Mouse (Mus musculus): Measurements from ENCODE around the gene Platr17. TPM values are rescaled to one million over a fixed set of nuclear protein-coding genes. Genes with fewer than 3 reads are reported as not detected.
"Not testable (repeated sequence)": the region's sequence is repeated elsewhere in the genome, so short reads cannot be mapped to it uniquely, and the experiment has no call there.

Gene Platr17
- total RNA-seq, 2 experiments from 2014 or later, result not detected

- no peak for DNase-seq (ENCODE audit: extremely low spot score in 1 of 2, low spot score in 1 of 2)
These were observed 32.1 kb downstream of the Platr17 start for GRCm38 (mm10) chr17:33936993-33937392.

- DNase-seq (ENCODE audit: extremely low spot score in 1 of 2, low spot score in 1 of 2), result no peak
These were observed 33.8 kb downstream of the Platr17 start for GRCm38 (mm10) chr17:33938783-33939182.

DNA sequence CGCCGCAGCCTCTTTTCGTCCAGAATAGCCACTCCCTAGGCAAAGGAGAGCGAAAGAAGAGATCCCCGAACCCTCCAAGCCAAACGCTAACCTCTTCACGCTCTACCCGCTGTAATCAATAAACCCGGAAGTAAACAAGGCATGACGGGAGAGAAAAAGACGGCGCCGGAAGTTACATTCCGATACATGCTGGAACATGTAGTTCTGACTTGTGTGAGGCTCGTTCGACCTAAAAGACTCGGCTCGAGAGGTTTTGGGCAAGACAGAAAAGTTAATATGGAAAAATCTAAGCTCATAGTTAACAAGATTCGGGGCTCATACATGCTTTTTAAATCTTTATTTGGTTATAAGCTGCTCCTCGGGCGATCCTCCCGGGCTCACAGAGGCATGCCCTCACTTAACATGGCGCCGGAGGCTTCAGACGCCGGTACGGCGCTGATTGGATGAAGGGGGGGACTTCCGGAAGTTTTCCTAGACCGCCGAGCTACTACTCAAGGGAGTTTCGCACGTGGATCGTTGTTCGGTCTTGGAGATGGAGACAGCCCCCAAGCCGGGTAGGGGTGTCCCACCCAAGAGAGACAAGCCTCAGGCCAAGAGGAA, 35.4 kb downstream of the Platr17 start, which contains the start of the genes Pfdn6 and Wdr46:
Pfdn6 (minus strand) TSS at position 138 of the 600 bp plus-strand sequence.
Wdr46 (plus strand) TSS at position 455 of the 600 bp plus-strand sequence.
- peak; percentile 67 to 83 for DNase-seq (ENCODE audit: extremely low spot score in 1 of 2, low spot score in 1 of 2)

GRCm38 (mm10) chr17:33940981-33941380, 36.0 kb downstream of the Platr17 start:
- no peak for DNase-seq (ENCODE audit: extremely low spot score in 1 of 2, low spot score in 1 of 2)

GRCm38 (mm10) chr17:33941381-33941780, 36.4 kb downstream of the Platr17 start:
- DNase-seq (ENCODE audit: extremely low spot score in 1 of 2, low spot score in 1 of 2), result no peak

- DNase-seq (ENCODE audit: extremely low spot score in 1 of 2, low spot score in 1 of 2), result no peak
These were observed 38.5 kb downstream of the Platr17 start for GRCm38 (mm10) chr17:33943454-33943853.

- DNase-seq (ENCODE audit: extremely low spot score in 1 of 2, low spot score in 1 of 2), result no peak
These were observed 42.6 kb downstream of the Platr17 start for GRCm38 (mm10) chr17:33947430-33948089.

DNA sequence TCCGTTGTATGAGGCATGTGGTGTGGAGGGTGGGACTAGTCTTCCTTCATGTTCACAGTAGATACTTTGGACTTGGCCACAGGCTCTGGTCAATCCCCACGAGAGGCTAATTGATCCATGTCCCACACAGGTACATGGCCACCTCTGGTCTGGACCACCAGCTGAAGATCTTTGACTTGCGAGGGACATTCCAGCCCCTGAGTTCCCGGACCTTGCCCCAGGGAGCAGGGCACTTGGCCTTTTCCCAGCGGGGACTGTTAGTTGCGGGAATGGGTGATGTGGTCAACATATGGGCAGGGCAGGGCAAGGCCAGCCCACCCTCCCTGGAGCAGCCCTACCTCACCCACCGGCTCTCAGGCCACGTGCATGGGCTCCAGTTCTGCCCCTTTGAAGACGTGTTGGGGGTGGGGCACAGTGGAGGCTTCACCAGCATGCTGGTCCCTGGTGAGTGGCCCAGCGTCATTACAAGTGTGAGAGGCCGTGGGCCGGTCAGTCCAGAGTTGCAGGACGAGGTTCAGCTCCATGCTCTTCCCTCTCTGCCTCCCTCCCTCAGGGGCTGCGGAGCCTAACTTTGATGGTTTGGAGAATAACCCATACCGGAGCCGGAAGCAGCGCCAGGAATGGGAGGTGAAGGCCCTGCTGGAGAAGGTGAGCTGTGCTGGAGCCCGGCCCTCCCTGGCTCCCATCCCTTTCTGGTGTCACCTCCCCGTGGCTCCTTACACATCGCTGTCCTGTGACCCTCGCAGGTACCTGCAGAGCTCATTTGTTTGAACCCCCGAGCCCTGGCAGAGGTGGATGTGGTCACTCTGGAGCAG, 43.4 kb downstream of the Platr17 start:
- DNase-seq (ENCODE audit: extremely low spot score in 1 of 2, low spot score in 1 of 2), result no peak

DNA sequence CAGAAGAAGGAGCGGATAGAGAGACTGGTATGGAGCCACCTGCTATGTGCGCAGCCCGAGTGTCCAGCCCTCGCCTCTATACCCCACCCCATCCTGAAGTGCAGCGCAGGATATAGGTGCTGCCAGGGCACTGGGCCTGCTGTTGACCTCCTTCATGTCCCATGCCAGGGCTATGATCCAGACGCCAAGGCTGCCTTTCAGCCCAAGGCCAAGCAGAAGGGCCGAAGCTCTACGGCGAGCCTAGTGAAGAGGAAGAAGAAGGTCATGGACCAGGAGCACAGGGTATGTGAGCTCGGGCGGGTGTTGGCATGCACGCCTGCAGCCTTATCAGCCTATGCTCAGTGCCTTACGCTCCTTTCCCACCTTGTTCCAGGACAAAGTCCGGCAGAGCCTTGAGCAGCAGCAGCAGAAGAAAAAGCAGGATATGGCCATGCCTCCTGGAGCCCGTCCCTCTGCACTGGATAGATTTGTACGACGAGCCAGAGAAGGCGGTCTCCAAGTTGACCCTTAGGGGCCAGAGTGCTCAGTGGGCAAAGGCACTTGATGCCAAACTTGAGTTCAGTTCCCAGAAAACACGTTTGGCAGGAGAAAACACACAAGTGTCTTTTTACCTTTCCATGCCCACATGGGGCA, 44.1 kb downstream of the Platr17 start:
- DNase-seq (ENCODE audit: extremely low spot score in 1 of 2, low spot score in 1 of 2), result no peak

GRCm38 (mm10) chr17:33950131-33950625, 45.2 kb downstream of the Platr17 start:
- no peak for DNase-seq (ENCODE audit: extremely low spot score in 1 of 2, low spot score in 1 of 2)

GRCm38 (mm10) chr17:33951021-33951946, 46.3 kb downstream of the Platr17 start, which contains the start of gene B3galt4:
Gene B3galt4 (minus strand): TSS chr17:33951488.
- DNase-seq (ENCODE audit: extremely low spot score in 1 of 2, low spot score in 1 of 2), result peak; percentile 63 to 71

GRCm38 (mm10) chr17:33952015-33952414, 47.1 kb downstream of the Platr17 start:
- not testable (repeated sequence) for DNase-seq (ENCODE audit: extremely low spot score in 1 of 2, low spot score in 1 of 2)

DNA sequence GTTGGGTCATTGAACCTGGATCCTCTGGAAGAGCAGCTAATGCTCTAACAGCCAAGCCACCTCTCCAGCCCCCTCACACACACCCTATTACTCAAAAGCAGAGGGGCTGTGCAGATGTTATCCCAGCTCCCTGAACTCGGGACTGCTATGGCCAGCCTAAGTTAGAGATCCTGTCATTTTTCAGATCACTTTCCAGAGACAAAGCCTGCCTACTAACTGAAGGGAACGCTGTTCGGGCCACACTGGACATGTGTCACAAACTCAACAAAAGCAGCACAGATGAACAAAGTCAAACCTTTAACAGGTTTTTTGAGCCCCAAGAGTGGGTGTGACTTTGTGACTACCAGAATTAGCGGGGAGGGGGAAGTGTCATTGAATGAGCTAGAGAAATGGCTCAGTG, 47.9 kb downstream of the Platr17 start:
- DNase-seq (ENCODE audit: extremely low spot score in 1 of 2, low spot score in 1 of 2), result no peak

GRCm38 (mm10) chr17:33953310-33953709, 48.4 kb downstream of the Platr17 start:
- DNase-seq (ENCODE audit: extremely low spot score in 1 of 2, low spot score in 1 of 2), result no peak

DNA sequence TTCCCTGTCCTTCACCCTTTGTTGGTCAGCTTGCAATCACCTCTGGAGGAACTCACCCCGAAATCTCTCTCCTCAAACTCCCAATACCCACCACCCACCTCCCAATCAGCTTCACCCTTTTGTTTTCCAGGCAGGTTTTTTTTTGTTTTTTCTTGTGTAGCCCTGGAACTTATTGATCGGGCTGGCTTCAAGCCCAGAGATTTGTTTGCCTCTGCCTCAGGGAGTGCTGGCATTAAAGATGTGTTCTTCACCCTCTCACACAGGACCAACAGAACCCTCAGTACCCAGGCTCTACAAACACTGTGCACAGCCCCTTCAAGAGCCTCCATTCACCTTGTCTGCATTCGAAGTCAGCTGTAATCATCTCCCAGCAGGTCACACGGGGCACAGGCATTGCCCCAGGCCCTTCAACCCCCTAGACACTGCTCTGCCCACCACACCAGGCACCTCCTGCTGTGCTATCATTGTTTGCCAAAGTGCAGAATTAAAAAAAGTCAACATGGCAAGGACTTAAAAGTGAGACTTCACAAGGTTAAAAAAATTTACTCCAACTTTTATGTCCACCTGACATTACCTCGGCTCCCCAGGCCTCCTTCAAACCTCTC, 49.1 kb downstream of the Platr17 start:
- DNase-seq (ENCODE audit: extremely low spot score in 1 of 2, low spot score in 1 of 2), result no peak

DNA sequence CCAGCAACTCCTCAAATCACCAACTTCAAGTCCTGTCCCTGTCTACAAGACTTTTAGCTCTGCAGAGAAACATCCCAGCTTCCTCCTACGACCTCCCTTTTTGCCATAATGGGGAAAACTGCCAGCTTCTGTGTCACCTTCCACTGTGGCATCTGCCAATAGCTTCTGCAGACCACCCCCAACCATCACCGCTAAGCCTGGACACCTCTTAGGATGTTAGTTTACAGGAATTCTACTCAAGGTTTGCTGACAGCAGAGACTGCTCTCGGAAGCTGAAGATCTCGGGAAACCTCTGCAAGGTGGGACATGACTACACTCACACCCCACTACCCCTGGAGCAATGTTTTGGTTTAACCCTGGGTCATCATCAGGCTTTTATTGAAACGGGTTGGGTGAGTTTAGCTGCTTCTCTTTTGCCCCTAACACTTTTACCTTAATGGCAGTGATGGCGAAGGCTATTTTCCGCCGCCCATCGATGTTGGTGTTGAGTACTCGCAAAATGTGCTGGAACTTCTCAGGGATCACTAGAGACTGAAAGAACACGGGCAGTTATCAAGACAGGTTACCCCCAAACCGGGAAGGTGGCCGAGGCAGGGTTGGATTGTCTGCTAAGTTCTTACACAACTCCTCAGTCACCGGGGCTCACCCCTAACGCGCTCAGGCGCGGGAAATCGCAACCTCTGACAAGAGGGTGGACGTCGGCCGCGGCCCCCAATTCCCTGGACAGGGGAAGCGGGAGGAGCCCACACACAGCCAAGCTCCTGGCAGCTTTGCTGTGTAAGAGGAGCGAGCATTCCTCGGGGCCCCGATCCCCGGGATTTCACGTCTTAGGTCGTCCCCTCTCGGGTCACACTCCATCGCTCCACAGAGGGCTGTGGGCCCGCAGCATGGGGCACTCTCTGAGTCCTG, 50.0 kb downstream of the Platr17 start:
- no peak for DNase-seq (ENCODE audit: extremely low spot score in 1 of 2, low spot score in 1 of 2)

DNA sequence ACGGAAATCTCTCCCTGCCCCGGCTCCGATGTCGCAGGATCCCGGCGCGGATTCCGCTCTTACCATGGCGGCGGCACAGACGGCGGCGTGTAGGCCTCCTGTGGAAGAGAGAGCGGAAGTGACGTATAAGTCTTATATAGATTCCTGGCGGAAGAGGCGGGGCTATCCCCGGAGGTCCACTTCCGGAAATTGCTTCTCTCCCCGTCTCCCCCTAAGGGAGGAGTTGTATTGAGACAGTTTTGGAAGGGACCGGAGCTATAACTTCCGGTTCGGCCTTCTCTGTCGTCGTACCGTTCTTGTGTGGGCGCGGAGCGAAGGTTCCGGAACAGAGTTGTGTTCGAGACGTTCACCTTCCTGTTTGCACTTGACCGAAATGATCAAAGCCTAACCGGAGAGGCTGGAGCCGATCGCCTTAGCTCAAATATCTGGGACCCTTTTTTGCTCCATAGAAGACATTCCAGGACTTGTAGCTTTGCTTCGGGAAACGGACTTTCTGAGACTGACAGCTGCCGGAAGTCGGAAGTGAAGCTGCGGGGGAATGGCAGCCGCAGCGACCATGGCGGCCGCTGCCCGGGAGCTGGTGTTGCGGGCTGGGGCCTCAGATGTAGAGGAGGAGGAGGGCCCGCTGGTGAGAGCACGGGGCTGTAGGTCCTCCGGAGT, 50.8 kb downstream of the Platr17 start, which contains the start of the genes Vps52 and Rps18:
Vps52 (plus strand) TSS at position 258 of the 660 bp plus-strand sequence.
Rps18 (minus strand) TSS at position 447 of the 660 bp plus-strand sequence.
- DNase-seq (ENCODE audit: extremely low spot score in 1 of 2, low spot score in 1 of 2), result peak; percentile 91

Data from layer of hippocampus, postnatal 25 days (tissue).